Comparison of ENCODE assay signal across 19 mouse cellular contexts in genomic region chr11:114849572-114849971, GRCm38 (mm10). TPM values are rescaled to one million over a fixed set of nuclear protein-coding genes. Genes with fewer than 3 reads are reported as not detected.
DNase-seq lines count a peak whose midpoint lies in the region; ATAC-seq and TF ChIP-seq lines count a peak whose summit lies in the region.
"Had no signal": no experiment of that assay in that cellular context is flagged by ENCODE, and none has a peak within 500 bp of the region (broad histone marks: within the 10 kb centered on the region; RNA-seq: fewer than 3 reads in every experiment).

No protein-coding gene starts in this region.

- no peak for DNase-seq in cerebellum, adult 2 months
- DNase-seq in cerebellum, postnatal 10 days, result no peak
- no peak for DNase-seq in hindbrain, embryonic 10.5 days (ENCODE audit: low spot score)
- no peak for DNase-seq in hindbrain, embryonic 14.5 days (ENCODE audit: low spot score)
- no peak for DNase-seq in lung, postnatal 10 days
- no peak for DNase-seq in c-Kit-positive CD71-positive TER-119-positive erythroid progenitor cells, embryonic 14.5 days (ENCODE audit: low spot score)
- DNase-seq: cerebellum, adult 11-12 months; gastrocnemius, postnatal 25 days; lung, postnatal 4 days; thymus, postnatal 36 days had no signal

- TF ChIP-seq CTCF in cerebellum, adult 2 months (IDR thresholded peaks at IDR 0.05; ENCODE audit: borderline replicate concordance, insufficient read depth, low read depth, low read length), result no peak

- H3K27me3 ChIP-seq in cerebellum, adult 2 months (ENCODE audit: control insufficient read depth, insufficient read depth, low read length), result no peaks in the 10 kb centered on the region
- H3K27me3 ChIP-seq in hindbrain, embryonic 10.5 days (ENCODE audit: insufficient read depth, poor library complexity, severe bottlenecking), result peaks cover 61% of the 10 kb centered on the region
- H3K27me3 ChIP-seq in hindbrain, embryonic 14.5 days (ENCODE audit: control insufficient read depth, insufficient read depth, low read length), result peaks cover 61% of the 10 kb centered on the region
- peaks cover 11% of the 10 kb centered on the region; the same call in 1 of the 2 replicates for H3K27me3 ChIP-seq in lung, embryonic 15.5 days
- H3K27me3 ChIP-seq in stomach, embryonic 16.5 days (ENCODE audit: control insufficient read depth, insufficient read depth, low read length), result no peaks in the 10 kb centered on the region
- H3K27me3 ChIP-seq: Patski had no signal

- H3K36me3 ChIP-seq in hindbrain, embryonic 10.5 days, result no peaks in the 10 kb centered on the region
- H3K36me3 ChIP-seq in hindbrain, embryonic 14.5 days (replicated peaks; ENCODE audit: control insufficient read depth, insufficient read depth), result no peaks in the 10 kb centered on the region
- no peaks in the 10 kb centered on the region for H3K36me3 ChIP-seq in lung, embryonic 15.5 days
- H3K36me3 ChIP-seq in stomach, embryonic 16.5 days (ENCODE audit: control insufficient read depth, insufficient read depth, low read length), result no peaks in the 10 kb centered on the region
- H3K36me3 ChIP-seq: forebrain, embryonic 15.5 days; hindbrain, embryonic 15.5 days; liver, embryonic 12.5 days; neural tube, embryonic 12.5 days had no signal

- no peaks in the 10 kb centered on the region for H3K9me3 ChIP-seq in hindbrain, embryonic 10.5 days
- H3K9me3 ChIP-seq in hindbrain, embryonic 14.5 days (ENCODE audit: control insufficient read depth, low read length), result no peaks in the 10 kb centered on the region
- H3K9me3 ChIP-seq in lung, embryonic 15.5 days, result no peaks in the 10 kb centered on the region
- no peaks in the 10 kb centered on the region for H3K9me3 ChIP-seq in stomach, embryonic 16.5 days (replicated peaks; ENCODE audit: control insufficient read depth, low read length)
- H3K9me3 ChIP-seq: forebrain, embryonic 15.5 days; hindbrain, embryonic 15.5 days; liver, embryonic 12.5 days; neural tube, embryonic 12.5 days had no signal

- TF ChIP-seq POLR2A in cerebellum, adult 2 months (IDR thresholded peaks at IDR 0.05; ENCODE audit: borderline replicate concordance, insufficient read depth, low read length), result no peak

- H3K4me2 ChIP-seq in hindbrain, embryonic 14.5 days (replicated peaks), result no peak overlapping the region
- no peak overlapping the region for H3K4me2 ChIP-seq in lung, embryonic 15.5 days
- H3K4me2 ChIP-seq in stomach, embryonic 16.5 days (ENCODE audit: low read depth, low read length), result no peak overlapping the region

- 5% methylated on average over 2 of the region's 2 CpGs for WGBS in cerebellum, adult 2 months
- 3% methylated on average over 2 of the region's 2 CpGs for WGBS in hindbrain, embryonic 10.5 days
- WGBS in hindbrain, embryonic 14.5 days, result 2% methylated on average over 2 of the region's 2 CpGs
- WGBS in lung, embryonic 15.5 days, result 16% methylated on average over 2 of the region's 2 CpGs
- 24% methylated on average over 2 of the region's 2 CpGs for WGBS in stomach, embryonic 16.5 days

- H3K4me3 ChIP-seq in cerebellum, adult 2 months (replicated peaks; ENCODE audit: insufficient read depth, low read depth, low read length), result no peak overlapping the region
- H3K4me3 ChIP-seq in hindbrain, embryonic 10.5 days, result no peak overlapping the region
- no peak overlapping the region for H3K4me3 ChIP-seq in hindbrain, embryonic 14.5 days (replicated peaks; ENCODE audit: low read length)
- H3K4me3 ChIP-seq in lung, embryonic 15.5 days, result no peak overlapping the region
- no peak overlapping the region for H3K4me3 ChIP-seq in stomach, embryonic 16.5 days (replicated peaks; ENCODE audit: low read length)
- H3K4me3 ChIP-seq: forebrain, embryonic 15.5 days; neural tube, embryonic 12.5 days had no signal

- H3K27ac ChIP-seq in cerebellum, adult 2 months (ENCODE audit: insufficient read depth, low read length), result peak overlapping the region; percentile 88
- H3K27ac ChIP-seq in hindbrain, embryonic 10.5 days, result peak overlapping the region; percentile 92; the same call in 1 of the 2 replicates
- H3K27ac ChIP-seq in hindbrain, embryonic 14.5 days, result no peak overlapping the region
- H3K27ac ChIP-seq in lung, embryonic 15.5 days, result peak overlapping the region; percentile 94
- H3K27ac ChIP-seq in stomach, embryonic 16.5 days (ENCODE audit: low read length), result peak overlapping the region; percentile 90
- H3K27ac ChIP-seq: forebrain, embryonic 15.5 days; hindbrain, embryonic 15.5 days; neural tube, embryonic 12.5 days had no signal

- H3K4me1 ChIP-seq in cerebellum, adult 2 months (ENCODE audit: control insufficient read depth, insufficient read depth, low read length), result peaks cover 21% of the 10 kb centered on the region
- H3K4me1 ChIP-seq in hindbrain, embryonic 10.5 days (replicated peaks), result peaks cover 74% of the 10 kb centered on the region
- H3K4me1 ChIP-seq in hindbrain, embryonic 14.5 days (replicated peaks; ENCODE audit: control insufficient read depth, insufficient read depth, low read length), result peaks cover 16% of the 10 kb centered on the region
- H3K4me1 ChIP-seq in lung, embryonic 15.5 days, result peaks cover 23% of the 10 kb centered on the region
- H3K4me1 ChIP-seq in stomach, embryonic 16.5 days (ENCODE audit: control insufficient read depth, insufficient read depth, low read length), result peaks cover 7% of the 10 kb centered on the region; the same call in 1 of the 2 replicates

- H3K9ac ChIP-seq in hindbrain, embryonic 14.5 days, result no peak overlapping the region
- H3K9ac ChIP-seq in lung, embryonic 15.5 days, result no peak overlapping the region
- H3K9ac ChIP-seq in stomach, embryonic 16.5 days (ENCODE audit: low read length), result no peak overlapping the region
- H3K9ac ChIP-seq: forebrain, embryonic 15.5 days; hindbrain, embryonic 15.5 days; liver, embryonic 12.5 days; neural tube, embryonic 12.5 days had no signal

- ATAC-seq in hindbrain, embryonic 14.5 days (ENCODE audit: low FRiP score), result no peak
- ATAC-seq in lung, embryonic 15.5 days (ENCODE audit: borderline replicate concordance, extremely low read depth, low FRiP score, low TSS enrichment), result no peak
- no peak for ATAC-seq in stomach, embryonic 16.5 days (ENCODE audit: insufficient read depth, low FRiP score)
- ATAC-seq: forebrain, embryonic 15.5 days; midbrain, embryonic 16.5 days had no signal

RNA-seq across cellular contexts. Expression of gene Gprc5c, which starts 1.4 kb away (rescaled TPM):
- 62.9 and 71.8 TPM in 2 replicates for polyA plus RNA-seq in cerebellum, adult 2 months (2012; rRNA removed)
- polyA plus RNA-seq in hindbrain, embryonic 10.5 days (2016; fragmentation: Nextera tagmentation; extraction: Ambion mirVana), result 31.5 and 42.9 TPM in 2 replicates
- polyA plus RNA-seq in hindbrain, embryonic 14.5 days (2014; fragmentation: Nextera tagmentation; extraction: Ambion mirVana), result 8.5 and 9.9 TPM in 2 replicates
- polyA plus RNA-seq in lung, embryonic 15.5 days (2015; fragmentation: Nextera tagmentation; extraction: Ambion mirVana), result 35.4 and 36.1 TPM in 2 replicates
- polyA plus RNA-seq in stomach, embryonic 16.5 days (2015; fragmentation: Nextera tagmentation; extraction: Ambion mirVana), result 23.0 and 23.7 TPM in 2 replicates

RNA-seq across cellular contexts. Expression of gene Cd300a, which starts 40.3 kb away (rescaled TPM):
- polyA plus RNA-seq in cerebellum, adult 2 months (2012; rRNA removed), result 5.2 and 6.5 TPM in 2 replicates
- 0.81 and 1.0 TPM in 2 replicates for polyA plus RNA-seq in hindbrain, embryonic 10.5 days (2016; fragmentation: Nextera tagmentation; extraction: Ambion mirVana)
- 0.81 and 1.9 TPM in 2 replicates for polyA plus RNA-seq in hindbrain, embryonic 14.5 days (2014; fragmentation: Nextera tagmentation; extraction: Ambion mirVana)
- 1.2 and 1.4 TPM in 2 replicates for polyA plus RNA-seq in lung, embryonic 15.5 days (2015; fragmentation: Nextera tagmentation; extraction: Ambion mirVana)
- 2.3 and 2.5 TPM in 2 replicates for polyA plus RNA-seq in stomach, embryonic 16.5 days (2015; fragmentation: Nextera tagmentation; extraction: Ambion mirVana)

RNA-seq across cellular contexts. Expression of gene Gpr142, which starts 50.8 kb away (rescaled TPM):
- polyA plus RNA-seq in cerebellum, adult 2 months (2012; rRNA removed), result 0.29 and 0.64 TPM in 2 replicates
- polyA plus RNA-seq in hindbrain, embryonic 10.5 days (2016; fragmentation: Nextera tagmentation; extraction: Ambion mirVana), result 0.37 and 0.77 TPM in 2 replicates
- polyA plus RNA-seq in hindbrain, embryonic 14.5 days (2014; fragmentation: Nextera tagmentation; extraction: Ambion mirVana), result not detected in 2 replicates
- polyA plus RNA-seq in lung, embryonic 15.5 days (2015; fragmentation: Nextera tagmentation; extraction: Ambion mirVana), result not detected in 2 replicates
- polyA plus RNA-seq in stomach, embryonic 16.5 days (2015; fragmentation: Nextera tagmentation; extraction: Ambion mirVana), result 0.36 and 0.41 TPM in 2 replicates
- polyA plus RNA-seq: forebrain, embryonic 15.5 days; heart, embryonic 16.5 days; hindbrain, embryonic 15.5 days; liver, embryonic 12.5 days; midbrain, embryonic 16.5 days; neural tube, embryonic 12.5 days had no signal

RNA-seq across cellular contexts. Expression of gene Btbd17, which starts 53.8 kb away (rescaled TPM):
- polyA plus RNA-seq in cerebellum, adult 2 months (2012; rRNA removed), result 78.3 and 81.3 TPM in 2 replicates
- polyA plus RNA-seq in hindbrain, embryonic 10.5 days (2016; fragmentation: Nextera tagmentation; extraction: Ambion mirVana), result 50.8 and 60.0 TPM in 2 replicates
- polyA plus RNA-seq in hindbrain, embryonic 14.5 days (2014; fragmentation: Nextera tagmentation; extraction: Ambion mirVana), result 20.0 and 22.1 TPM in 2 replicates
- 0.71 and 1.1 TPM in 2 replicates for polyA plus RNA-seq in lung, embryonic 15.5 days (2015; fragmentation: Nextera tagmentation; extraction: Ambion mirVana)
- polyA plus RNA-seq in stomach, embryonic 16.5 days (2015; fragmentation: Nextera tagmentation; extraction: Ambion mirVana), result 0.65 and 1.3 TPM in 2 replicates
- polyA plus RNA-seq: heart, embryonic 16.5 days; liver, embryonic 12.5 days had no signal
